Comparison of ENCODE assay signal across 30 mouse cellular contexts in the genomic region with DNA sequence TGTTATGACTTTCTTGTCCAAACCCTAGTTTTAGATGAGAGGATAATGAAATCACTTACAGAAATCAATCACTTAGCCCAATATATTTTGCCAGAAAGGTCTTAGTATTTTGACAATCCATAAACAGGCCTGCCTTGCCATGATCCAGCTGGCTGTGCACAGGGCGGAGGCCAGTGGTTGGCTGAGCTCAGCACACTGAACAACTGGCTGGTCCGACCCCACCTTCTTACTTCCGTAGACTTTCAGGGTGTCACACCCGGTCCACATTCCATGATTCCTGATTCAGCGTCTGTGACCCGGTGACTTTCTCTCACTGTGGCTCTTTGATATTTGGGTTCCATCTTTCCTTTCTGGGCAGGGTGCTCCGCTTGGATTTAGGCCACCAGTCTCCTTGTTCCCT.
DNase-seq lines count a peak whose midpoint lies in the region; ATAC-seq and TF ChIP-seq lines count a peak whose summit lies in the region.
"Had no signal": no experiment of that assay in that cellular context is flagged by ENCODE, and none has a peak within 500 bp of the region (broad histone marks: within the 10 kb centered on the region; RNA-seq: fewer than 3 reads in every experiment).

No protein-coding gene starts in this region.

- H3K4me1 ChIP-seq in stomach, embryonic 15.5 days, result 0 out of 2 replicates have a peak, but pooled peaks cover 2% of the 10 kb centered on the region
- H3K4me1 ChIP-seq: forebrain, embryonic 12.5 days; heart, embryonic 15.5 days; hindbrain, embryonic 15.5 days; kidney, embryonic 15.5 days; liver, embryonic 13.5 days; neural tube, embryonic 12.5 days had no signal

- no peak overlapping the region for H3K9ac ChIP-seq in stomach, embryonic 15.5 days
- H3K9ac ChIP-seq: embryonic facial prominence, embryonic 13.5 days; forebrain, embryonic 12.5 days; heart, embryonic 15.5 days; hindbrain, embryonic 15.5 days; kidney, embryonic 15.5 days; liver, embryonic 13.5 days; neural tube, embryonic 12.5 days had no signal

- no peaks in the 10 kb centered on the region for H3K9me3 ChIP-seq in stomach, embryonic 15.5 days
- H3K9me3 ChIP-seq: embryonic facial prominence, embryonic 13.5 days; forebrain, embryonic 12.5 days; heart, embryonic 15.5 days; hindbrain, embryonic 15.5 days; kidney, embryonic 15.5 days; liver, embryonic 13.5 days; neural tube, embryonic 12.5 days had no signal

- no peak for TF ChIP-seq CTCF in gastrocnemius, adult 2 months (IDR thresholded peaks at IDR 0.05)

- no peak overlapping the region for H3K27ac ChIP-seq in gastrocnemius, adult 2 months
- H3K27ac ChIP-seq in stomach, embryonic 15.5 days, result no peak overlapping the region
- H3K27ac ChIP-seq: embryonic facial prominence, embryonic 13.5 days; forebrain, embryonic 12.5 days; heart, adult 2 months; heart, embryonic 15.5 days; hindbrain, embryonic 15.5 days; kidney, embryonic 15.5 days; liver, embryonic 13.5 days; neural tube, embryonic 12.5 days had no signal

- H3K36me3 ChIP-seq in stomach, embryonic 15.5 days, result no peaks in the 10 kb centered on the region
- H3K36me3 ChIP-seq: embryonic facial prominence, embryonic 13.5 days; forebrain, embryonic 12.5 days; heart, embryonic 15.5 days; hindbrain, embryonic 15.5 days; kidney, embryonic 15.5 days; liver, embryonic 13.5 days; neural tube, embryonic 12.5 days had no signal

- intact Hi-C loops in gastrocnemius, adult 2 months (cut with DNase I), result no loop called here
- intact Hi-C loops in gastrocnemius, postnatal 36 days (cut with DNase I), result no loop called here

- peak; percentile 62; the same call in 1 of the 2 replicates for ATAC-seq in stomach, embryonic 15.5 days (ENCODE audit: insufficient read depth, low FRiP score, low read depth)

- WGBS in stomach, embryonic 15.5 days, result 56% methylated on average over 7 of the region's 7 CpGs

- DNase-seq in gastrocnemius, adult 2 months, result peak; percentile 22
- no peak for DNase-seq in gastrocnemius, postnatal 36 days
- peak; percentile 13 for DNase-seq in lung, postnatal 10 days
- DNase-seq in lung, postnatal 25 days (ENCODE audit: low spot score), result no peak
- DNase-seq in ZHBTc4 (ENCODE audit: low read depth, low spot score), result peak; percentile 39
- DNase-seq in frontal cortex, postnatal 36 days (ENCODE audit: low spot score in 2 of 2), result no peak
- no peak for DNase-seq in cerebellum, postnatal 25 days
- DNase-seq: adrenal gland, adult 2 months; cerebellum, adult 18-20 months; cerebellum, postnatal 14 days; gastrocnemius, postnatal 10 days; heart, postnatal 36 days; kidney, adult 11 months; kidney, postnatal 4 days; layer of hippocampus, adult 9-11 months; liver, embryonic 13.5 days; midbrain, embryonic 14.5 days; retina, postnatal 1 day; right cerebral cortex, postnatal 25 days; spleen, adult 18-20 months; thymus, adult 2 months had no signal

- H3K27me3 ChIP-seq in stomach, embryonic 15.5 days (replicated peaks), result no peaks in the 10 kb centered on the region
- H3K27me3 ChIP-seq: embryonic facial prominence, embryonic 13.5 days; forebrain, embryonic 12.5 days; heart, embryonic 15.5 days; hindbrain, embryonic 15.5 days; kidney, embryonic 15.5 days; liver, embryonic 13.5 days; neural tube, embryonic 12.5 days had no signal

- no peak overlapping the region for H3K4me2 ChIP-seq in stomach, embryonic 15.5 days
- H3K4me2 ChIP-seq: embryonic facial prominence, embryonic 13.5 days; forebrain, embryonic 12.5 days; heart, embryonic 15.5 days; hindbrain, embryonic 15.5 days; kidney, embryonic 15.5 days; liver, embryonic 13.5 days; neural tube, embryonic 12.5 days had no signal

- no peak overlapping the region for H3K4me3 ChIP-seq in gastrocnemius, adult 2 months
- no peak overlapping the region for H3K4me3 ChIP-seq in stomach, embryonic 15.5 days (replicated peaks)
- H3K4me3 ChIP-seq: embryonic facial prominence, embryonic 13.5 days; erythroblast, embryonic 14.5 days; forebrain, embryonic 12.5 days; heart, adult 2 months; heart, embryonic 15.5 days; hindbrain, embryonic 15.5 days; kidney, embryonic 15.5 days; liver, embryonic 13.5 days; neural tube, embryonic 12.5 days had no signal

Comparison
In these comparisons a context has a peak if more than half of its experiments do, and no peak if none do; other contexts are left out.
1. DNase-seq: peak in gastrocnemius, adult 2 months (single experiment), lung, postnatal 10 days (single experiment) and ZHBTc4 (single experiment); none in gastrocnemius, postnatal 36 days (0 of 2), lung, postnatal 25 days (single experiment), frontal cortex, postnatal 36 days (0 of 2) and cerebellum, postnatal 25 days (0 of 2).